Mouse (Mus musculus): ENCODE data around the gene Ak8.

GRCm38 (mm10) chr2:28799575-28799974 is 99.6 kb downstream of the Ak8 start:
- no peak for TF ChIP-seq POLR2A (IDR thresholded peaks at IDR 0.05; ENCODE audit: borderline replicate concordance, control insufficient read depth, low read depth, low read length)
- TF ChIP-seq CTCF (IDR thresholded peaks at IDR 0.05; ENCODE audit: control insufficient read depth, insufficient read depth, low read length), result no peak

Measured in bone marrow, adult 2 months (tissue).